Mouse (Mus musculus): ENCODE measurements around the gene St6gal1.

The St6gal1 gene

GRCm38 (mm10) chr16:23233496-23233895, 9.0 kb downstream of the St6gal1 start:
- TF ChIP-seq GATA4 (IDR thresholded peaks at IDR 0.05; ENCODE audit: insufficient replicate concordance, low read length): no peak

- no peak for TF ChIP-seq GATA4 (IDR thresholded peaks at IDR 0.05; ENCODE audit: insufficient replicate concordance, low read length)
Observed at GRCm38 (mm10) chr16:23234557-23234956, 10.0 kb downstream of the St6gal1 start.

GRCm38 (mm10) chr16:23235173-23235694, 10.7 kb downstream of the St6gal1 start:
- TF ChIP-seq GATA4 (IDR thresholded peaks at IDR 0.05; ENCODE audit: insufficient replicate concordance, low read length): no peak

GRCm38 (mm10) chr16:23239583-23239982, 15.0 kb downstream of the St6gal1 start:
- TF ChIP-seq GATA4 (IDR thresholded peaks at IDR 0.05; ENCODE audit: insufficient replicate concordance, low read length): no peak

- no peak for TF ChIP-seq GATA4 (IDR thresholded peaks at IDR 0.05; ENCODE audit: insufficient replicate concordance, low read length)
Observed at GRCm38 (mm10) chr16:23240049-23240949, 15.8 kb downstream of the St6gal1 start.

DNA sequence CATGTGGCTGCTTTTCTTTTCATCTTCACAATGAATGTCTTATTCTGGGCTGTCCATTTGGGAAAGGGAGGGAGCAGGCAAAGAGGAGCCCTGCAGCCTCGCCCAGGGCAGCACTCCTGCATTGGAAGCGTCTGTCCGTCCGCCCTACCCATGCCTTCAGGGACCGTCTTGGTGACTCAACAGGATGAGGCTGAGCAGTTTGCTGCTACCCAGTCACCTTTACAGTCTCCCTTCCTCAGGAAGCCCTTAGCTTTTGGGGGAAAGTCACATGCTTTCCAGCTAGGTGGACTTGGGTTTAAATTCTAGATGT, 16.4 kb downstream of the St6gal1 start:
- TF ChIP-seq GATA4 (IDR thresholded peaks at IDR 0.05; ENCODE audit: insufficient replicate concordance, low read length): no peak

GRCm38 (mm10) chr16:23243726-23244425, 19.3 kb downstream of the St6gal1 start:
- TF ChIP-seq GATA4 (IDR thresholded peaks at IDR 0.05; ENCODE audit: insufficient replicate concordance, low read length): no peak

DNA sequence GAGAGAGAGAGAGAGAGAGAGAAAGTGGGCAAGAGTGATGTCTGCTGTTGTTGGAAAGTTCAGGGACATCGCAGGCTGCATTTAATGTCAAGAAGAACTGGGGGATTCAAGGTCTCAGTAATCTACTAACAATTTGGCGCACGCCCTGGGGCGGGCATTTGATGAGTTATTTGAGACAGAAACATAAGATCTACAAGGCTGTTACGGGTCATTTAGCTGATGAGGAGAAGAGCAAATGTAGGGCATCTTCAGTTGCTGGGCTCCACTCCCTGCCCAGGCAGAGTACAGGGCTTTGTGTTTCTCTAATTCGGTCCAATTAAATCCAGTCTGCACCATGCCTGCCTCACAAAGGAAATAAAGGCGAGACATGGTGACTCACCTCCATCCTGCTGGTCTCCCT, 19.9 kb downstream of the St6gal1 start:
- TF ChIP-seq GATA4 (IDR thresholded peaks at IDR 0.05; ENCODE audit: insufficient replicate concordance, low read length): no peak

DNA sequence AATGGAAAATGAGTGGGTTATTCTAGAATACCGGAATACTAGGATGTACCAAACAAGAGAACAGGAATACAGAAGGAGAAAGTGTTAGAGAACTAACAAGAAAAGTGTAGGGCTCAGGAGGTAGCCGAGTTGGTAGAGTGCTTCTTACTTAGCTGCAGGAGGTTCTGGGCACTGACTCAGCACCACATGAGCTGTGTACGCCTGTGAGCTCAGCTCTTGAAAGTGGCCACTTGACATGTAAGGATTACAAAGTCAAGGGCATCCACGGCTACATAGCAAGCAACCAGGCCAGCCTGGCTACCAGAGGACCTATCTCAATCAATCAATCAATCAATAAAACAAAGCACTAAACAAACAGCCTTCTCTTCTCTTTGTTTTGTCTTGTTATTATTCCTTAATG, 24.7 kb downstream of the St6gal1 start:
- no peak for TF ChIP-seq GATA4 (IDR thresholded peaks at IDR 0.05; ENCODE audit: insufficient replicate concordance, low read length)

- TF ChIP-seq GATA4 (IDR thresholded peaks at IDR 0.05; ENCODE audit: insufficient replicate concordance, low read length): no peak
Observed at GRCm38 (mm10) chr16:23249762-23250161, 25.2 kb downstream of the St6gal1 start.

DNA sequence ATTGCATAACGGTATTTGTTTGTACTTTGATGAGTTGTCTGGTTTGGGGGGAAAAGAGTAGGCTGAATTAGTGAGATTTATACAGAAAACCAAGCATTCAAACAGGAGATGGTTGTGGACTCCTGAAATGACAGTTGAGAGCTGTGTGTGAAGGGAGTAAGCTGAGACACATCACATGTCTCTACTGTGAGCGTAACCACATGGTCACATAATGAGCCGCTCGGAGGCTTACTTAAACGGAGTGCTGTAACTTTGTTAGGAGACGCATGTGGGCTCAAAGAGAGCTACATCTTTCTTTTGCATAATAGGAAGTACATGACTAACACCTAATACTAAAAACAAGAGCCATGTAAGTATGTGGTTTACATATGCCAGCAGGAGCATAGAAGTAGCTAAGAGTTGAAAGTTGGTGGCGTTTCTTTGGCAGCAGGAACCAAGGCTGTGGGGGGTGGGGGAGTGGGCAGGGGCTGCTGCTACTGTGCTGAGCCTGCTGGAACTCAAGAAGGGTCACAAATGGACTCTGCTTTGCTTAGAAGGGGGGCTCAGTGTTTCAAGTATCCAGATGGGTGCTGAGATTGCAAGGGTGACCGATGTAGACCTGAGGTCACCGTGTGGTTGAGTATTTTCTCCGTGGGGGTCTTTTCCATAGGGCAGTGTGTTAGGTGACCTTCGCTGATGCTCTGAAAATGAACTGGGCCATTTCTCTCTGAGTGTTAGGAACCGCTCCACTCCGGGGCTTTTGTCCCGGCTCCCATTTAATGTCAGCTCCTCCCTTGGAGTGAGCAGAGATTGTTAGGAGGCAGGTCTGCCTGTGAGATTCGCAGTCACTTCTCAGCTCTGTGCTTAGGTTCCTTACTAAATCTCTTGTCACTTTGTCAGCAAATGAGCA, 26.3 kb downstream of the St6gal1 start:
- TF ChIP-seq GATA4 (IDR thresholded peaks at IDR 0.05; ENCODE audit: insufficient replicate concordance, low read length): no peak

DNA sequence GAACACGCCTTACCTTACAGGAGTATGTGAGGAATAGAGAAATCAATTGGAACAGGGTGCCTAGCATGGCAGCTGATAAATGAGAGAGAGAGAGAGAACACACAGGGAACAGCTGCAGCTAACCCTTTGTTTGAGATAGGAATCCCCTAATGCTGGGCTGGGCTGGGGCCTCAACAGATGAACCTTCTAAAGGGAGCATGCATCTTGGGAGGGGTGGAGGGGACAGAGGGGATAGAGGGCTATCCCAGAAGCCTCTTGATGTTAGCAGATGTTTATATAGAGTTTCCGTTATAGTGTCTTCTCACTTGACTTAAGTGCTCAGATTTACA, 26.9 kb downstream of the St6gal1 start:
- no peak for TF ChIP-seq GATA4 (IDR thresholded peaks at IDR 0.05; ENCODE audit: insufficient replicate concordance, low read length)

DNA sequence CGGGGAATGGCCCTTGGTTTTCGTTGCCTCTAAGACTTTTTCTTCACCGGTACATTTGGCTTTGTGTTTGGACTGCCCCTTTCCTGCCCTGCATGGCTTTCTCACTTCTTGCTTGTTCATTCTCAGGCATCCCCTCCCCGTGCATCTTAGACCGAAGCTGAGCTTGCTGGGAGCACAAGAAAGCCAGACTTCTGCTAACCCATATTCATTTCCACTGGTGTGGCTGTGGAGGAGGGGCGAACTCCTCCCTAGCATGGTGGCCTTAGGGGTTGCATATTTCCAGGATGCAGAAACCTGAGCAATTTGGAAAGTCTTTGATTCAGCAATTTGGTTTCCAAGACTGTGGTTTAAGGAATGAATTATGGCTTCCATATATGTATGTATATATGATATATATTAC, 29.1 kb downstream of the St6gal1 start:
- TF ChIP-seq GATA4 (IDR thresholded peaks at IDR 0.05; ENCODE audit: insufficient replicate concordance, low read length): no peak

DNA sequence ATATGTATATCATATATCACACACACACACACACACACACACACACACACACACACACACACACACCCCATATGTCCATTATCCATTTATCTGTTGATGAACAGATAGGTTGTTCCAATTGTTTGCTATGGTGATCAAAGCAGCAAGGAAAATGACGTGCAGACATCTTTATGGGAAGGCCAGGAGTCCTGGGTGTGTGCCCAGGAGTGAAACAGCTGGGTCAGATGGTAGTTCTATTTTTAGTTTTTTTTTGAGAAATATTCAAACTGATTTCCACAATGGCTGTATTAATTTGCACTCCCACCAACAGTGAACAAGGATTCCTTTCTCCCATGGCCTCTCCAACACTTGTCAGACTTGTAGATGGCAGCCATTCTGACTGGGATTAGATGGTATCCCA, 29.5 kb downstream of the St6gal1 start:
- no peak for TF ChIP-seq GATA4 (IDR thresholded peaks at IDR 0.05; ENCODE audit: insufficient replicate concordance, low read length)

DNA sequence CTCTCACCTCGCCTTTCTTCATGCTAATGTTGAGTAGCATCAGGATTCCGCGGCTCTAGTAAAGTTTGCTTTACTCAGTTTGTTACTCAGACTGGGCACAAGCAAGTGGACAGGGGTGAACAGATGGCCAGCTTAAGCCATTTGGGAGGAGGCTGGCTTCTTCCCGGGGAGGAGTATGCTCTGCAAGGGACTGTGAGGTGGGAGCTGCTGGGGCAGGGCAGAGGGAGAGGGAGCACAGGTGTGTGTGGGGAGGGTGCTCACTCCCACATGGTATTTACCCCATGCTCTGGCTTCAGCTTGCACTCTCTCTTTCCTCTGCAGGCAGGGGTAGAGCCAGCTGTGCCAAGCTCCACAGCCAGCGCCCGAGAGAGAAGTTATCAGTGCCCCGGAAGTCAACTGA, 32.1 kb downstream of the St6gal1 start:
- no peak for TF ChIP-seq GATA4 (IDR thresholded peaks at IDR 0.05; ENCODE audit: insufficient replicate concordance, low read length)

Data from liver, adult (tissue).